Mouse (Mus musculus) adrenal gland, postnatal 10 days (tissue): ENCODE results near the gene Tmem260. TPM values are rescaled to one million over a fixed set of nuclear protein-coding genes. Genes with fewer than 3 reads are reported as not detected.

Experiments
- DNase-seq: peaks from one replicate; pipeline ENCODE4 v3.0.0; 2021; ENCODE audit warnings: mixed read lengths
- total RNA-seq, 2 experiments: library from RNA; stranded (reverse); gene quantifications; 2 replicates each; pipeline ENCODE4 v1.2.3; 2021

The Tmem260 gene
- total RNA-seq, 2 experiments from 2014 or later = 22.6 to 29.4 TPM

DNA sequence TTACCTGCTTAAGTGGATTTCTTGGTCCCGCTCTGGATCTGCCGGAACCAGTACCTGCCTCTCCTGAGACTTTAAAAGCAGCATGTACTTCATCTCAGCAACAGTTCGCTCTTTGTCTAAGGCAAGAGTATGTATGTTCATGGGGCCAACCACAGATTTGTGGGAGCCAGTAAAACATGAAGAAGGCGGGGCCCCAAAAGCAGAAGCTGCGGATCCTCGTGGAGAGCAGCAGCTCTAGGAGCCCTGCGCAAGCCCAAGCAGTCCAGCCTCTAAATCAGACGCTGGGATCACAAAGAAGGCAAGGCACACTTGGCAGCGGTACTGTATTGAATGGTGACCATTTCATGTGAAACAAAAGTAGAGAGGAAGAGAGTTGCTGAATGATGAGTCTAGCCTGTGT, 107.8 kb downstream of the Tmem260 start:
- no peak for DNase-seq

DNA sequence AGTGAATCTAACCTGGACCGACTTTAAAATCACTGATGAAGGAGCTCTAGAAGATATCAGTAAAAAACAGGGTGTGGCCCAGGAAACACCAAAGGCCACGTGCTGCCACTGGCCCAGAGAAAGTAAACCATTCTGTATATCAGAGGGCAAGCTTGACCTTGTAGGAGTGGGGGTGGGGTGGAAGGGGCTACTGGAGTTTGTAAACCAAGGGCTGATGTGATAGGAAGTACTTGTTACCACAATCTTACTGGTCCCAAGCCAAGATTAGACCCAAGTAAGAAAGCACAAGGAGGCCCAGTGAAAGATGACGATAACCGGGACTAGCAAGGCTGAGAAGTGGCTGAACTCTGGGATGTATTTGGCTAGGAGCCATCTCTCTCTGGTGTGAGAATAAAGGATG, 113.1 kb downstream of the Tmem260 start:
- DNase-seq = no peak

DNA sequence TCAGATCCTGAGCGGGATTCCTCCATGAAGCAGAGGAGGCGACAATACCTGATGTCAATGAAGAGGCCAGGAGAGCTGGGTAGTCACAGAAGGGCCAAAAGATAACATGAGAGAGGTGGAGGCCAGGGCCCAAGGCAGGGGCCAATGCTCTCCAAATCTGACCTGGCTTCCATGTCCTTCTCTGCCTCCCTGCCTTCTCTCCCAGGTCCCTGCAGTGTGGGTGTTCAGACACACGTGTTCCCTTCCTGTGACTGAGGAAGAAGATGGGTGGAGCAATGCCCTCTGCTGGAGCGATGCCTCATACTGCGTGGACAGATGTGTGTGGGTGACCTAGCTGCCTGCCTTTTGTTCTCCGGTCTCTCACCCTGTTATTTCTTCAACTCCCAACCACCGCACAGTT, 113.8 kb downstream of the Tmem260 start:
- DNase-seq = no peak

DNA sequence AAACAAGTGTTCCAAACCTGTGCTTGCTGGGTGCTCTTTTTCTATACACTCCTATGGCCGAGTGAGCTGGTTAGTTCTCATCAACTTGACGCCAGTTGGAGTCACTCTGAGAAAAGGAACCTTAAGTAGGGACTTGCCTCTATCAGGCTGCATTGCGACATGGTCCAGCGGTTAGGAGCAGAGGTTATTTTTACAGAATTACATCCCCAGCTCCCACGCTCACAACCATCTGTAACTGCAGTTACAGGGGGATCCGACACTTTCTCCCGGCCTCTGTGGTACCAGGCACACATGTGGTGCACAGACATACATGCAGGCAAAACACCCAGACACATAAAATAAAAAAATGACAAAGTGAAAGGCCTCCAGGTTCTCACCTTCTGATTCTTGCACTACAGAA, 120.7 kb downstream of the Tmem260 start:
- no peak for DNase-seq

Other genes starting within 250 kb of the Tmem260 start
- gene Otx2, start 227.7 kb downstream of the Tmem260 start, total RNA-seq = not detected